Mouse (Mus musculus): ENCODE measurements at regions not wholly inside any gene's neighbourhood (a gene's known extent, or its start where the extent isn't known, plus 50 kb on each side); places are given as distances from the start of the nearest gene placed in this dataset.
A peak's percentile ranks its signal among the peaks of the same experiment; 100 is the strongest.

GRCm38 (mm10) chr9:41273839-41274271 is 112.4 kb upstream of the Ubash3b start:
- DNase-seq, result no peak

DNA sequence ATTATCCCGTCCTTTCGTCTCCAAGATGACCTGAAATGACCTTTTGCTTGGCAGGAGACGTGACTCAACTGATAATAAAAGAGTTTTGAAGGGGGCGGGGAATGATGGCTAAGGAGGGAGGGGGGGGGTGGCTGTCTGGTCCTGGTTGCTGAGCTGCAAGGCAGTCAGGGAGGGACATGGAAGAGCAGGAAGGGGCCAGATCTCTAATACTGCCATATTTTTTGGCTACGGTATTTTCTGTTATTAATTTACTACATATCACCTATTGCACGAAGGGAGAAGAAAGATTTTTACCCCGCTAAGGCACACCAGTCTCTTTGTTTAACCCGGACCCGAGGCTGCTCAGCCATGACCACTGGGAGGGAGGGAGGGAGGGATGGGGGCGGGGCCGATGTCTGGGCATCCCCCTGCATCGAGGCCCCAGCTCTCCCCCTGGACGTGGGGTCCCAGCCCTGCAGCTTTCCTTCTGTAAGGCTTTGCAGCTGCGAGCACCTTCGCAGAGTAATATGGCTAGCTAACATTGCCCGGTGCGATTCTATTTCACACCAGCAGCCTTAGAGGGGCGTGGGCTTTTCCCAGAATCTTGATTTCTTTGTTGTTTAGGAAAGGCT is 111.8 kb upstream of the Ubash3b start:
- no peak for DNase-seq

- no peak for DNase-seq
Observed at GRCm38 (mm10) chr9:41272596-41272995, 111.1 kb upstream of the Ubash3b start.

- no peak for DNase-seq
Observed at GRCm38 (mm10) chr9:41268112-41268511, 106.6 kb upstream of the Ubash3b start.

- DNase-seq, result no peak
Observed at GRCm38 (mm10) chr9:41264485-41264884, 103.0 kb upstream of the Ubash3b start.

DNA sequence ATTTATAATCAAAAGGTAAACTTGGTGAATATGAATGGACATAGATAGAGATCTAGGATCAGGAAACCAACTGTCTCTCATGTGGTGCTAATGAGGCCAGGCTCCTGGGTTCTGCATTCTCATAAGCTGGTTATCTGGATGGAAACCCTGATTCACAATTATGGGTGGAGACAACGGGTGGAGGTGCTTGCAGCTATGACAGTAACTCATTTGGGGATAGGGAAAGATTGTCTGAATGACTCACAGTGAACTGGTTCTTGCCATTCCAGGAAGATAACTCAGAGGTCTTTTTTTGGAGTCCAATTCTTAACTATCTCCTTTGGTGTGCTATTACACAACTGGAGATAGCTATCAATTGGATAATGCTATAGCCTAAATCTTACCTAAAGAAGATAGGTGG is 95.7 kb upstream of the Ubash3b start:
- no peak for DNase-seq

DNA sequence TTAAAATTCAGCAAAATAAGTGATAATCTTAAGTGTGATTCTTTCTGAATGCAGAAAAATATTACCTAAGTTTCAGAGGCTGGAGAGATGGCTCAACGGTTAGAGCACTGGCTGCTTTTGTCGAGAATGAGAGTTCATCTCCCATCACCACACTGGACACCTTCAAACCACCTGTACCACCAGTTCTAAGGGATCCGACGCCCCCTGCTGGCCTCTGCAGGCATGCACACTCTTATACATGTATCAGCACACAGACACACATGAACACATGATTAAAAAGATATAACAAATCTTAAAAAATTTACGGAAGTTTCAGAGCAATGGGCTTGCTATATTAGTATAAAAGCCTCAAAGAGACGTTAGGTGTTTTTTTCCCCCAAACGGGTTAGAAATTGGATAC is 80.9 kb upstream of the Ubash3b start:
- no peak for DNase-seq

DNA sequence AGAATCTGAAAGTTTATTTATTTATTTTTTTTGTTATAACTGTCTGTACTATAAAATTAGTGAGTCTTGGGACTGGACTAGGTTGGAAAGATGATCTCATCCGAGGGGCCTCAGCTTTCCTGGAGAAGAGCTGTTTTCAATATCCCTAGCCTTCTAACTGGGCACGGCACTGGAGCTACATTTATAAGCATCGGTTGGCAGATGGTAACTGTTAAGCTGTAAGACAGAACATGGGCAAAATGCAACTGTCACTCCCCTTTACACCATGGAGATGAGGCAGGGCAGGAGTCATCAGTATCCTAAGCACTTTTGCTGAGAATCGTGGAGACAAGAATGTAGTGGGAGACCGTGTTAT is 77.6 kb upstream of the Ubash3b start:
- no peak for DNase-seq

DNA sequence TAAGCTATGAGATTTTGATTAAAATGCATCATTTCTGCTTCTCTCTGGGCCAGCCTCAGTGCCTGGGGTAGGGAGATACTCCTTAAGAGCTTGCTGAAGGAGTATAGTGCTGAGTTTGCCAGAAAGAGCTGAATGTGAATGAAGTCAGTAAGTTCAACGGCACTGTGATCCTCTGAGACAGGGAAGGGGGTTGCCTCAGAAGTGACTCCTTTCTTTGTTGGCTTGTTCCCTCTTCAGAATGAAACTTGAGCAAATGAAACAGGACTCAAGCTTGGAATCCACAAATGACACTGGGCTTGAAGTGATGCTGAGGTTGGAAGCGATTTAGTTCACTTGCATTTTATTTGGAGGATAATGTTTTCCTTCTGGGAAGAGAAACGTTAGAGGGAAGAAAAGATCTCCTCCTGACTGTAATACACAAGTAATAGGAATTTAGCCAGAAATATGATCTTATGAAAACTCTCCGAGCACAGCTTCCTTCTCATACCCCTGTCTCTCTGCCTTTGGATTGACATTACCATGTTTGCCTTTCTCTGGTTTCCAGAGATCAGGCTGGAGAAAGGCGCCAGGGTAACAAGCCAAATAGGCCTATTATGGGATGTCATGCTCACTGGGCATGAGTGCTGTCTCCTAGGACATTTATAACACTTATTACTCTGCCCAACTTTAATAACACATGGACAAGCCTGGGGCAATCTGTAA is 77.0 kb upstream of the Ubash3b start:
- no peak for DNase-seq

GRCm38 (mm10) chr9:41237265-41237664 is 75.8 kb upstream of the Ubash3b start:
- no peak for DNase-seq

DNA sequence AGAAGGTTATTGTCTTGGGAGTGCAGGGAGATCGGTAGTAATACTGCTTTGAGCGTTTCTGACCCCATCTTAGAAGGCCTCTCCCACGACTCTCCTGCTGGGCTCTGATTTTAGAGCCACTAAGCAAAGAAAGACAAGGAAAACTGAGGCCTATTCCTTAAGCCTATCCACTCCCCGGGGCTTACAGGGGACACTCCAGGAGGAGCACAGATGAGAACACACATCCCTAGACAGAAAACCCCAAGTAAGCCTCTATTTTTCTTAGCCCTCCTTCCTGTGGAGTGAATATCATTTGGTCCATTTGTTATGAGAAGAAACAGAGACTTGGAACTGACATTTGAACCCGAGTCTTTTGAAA is 67.7 kb upstream of the Ubash3b start:
- no peak for DNase-seq

DNA sequence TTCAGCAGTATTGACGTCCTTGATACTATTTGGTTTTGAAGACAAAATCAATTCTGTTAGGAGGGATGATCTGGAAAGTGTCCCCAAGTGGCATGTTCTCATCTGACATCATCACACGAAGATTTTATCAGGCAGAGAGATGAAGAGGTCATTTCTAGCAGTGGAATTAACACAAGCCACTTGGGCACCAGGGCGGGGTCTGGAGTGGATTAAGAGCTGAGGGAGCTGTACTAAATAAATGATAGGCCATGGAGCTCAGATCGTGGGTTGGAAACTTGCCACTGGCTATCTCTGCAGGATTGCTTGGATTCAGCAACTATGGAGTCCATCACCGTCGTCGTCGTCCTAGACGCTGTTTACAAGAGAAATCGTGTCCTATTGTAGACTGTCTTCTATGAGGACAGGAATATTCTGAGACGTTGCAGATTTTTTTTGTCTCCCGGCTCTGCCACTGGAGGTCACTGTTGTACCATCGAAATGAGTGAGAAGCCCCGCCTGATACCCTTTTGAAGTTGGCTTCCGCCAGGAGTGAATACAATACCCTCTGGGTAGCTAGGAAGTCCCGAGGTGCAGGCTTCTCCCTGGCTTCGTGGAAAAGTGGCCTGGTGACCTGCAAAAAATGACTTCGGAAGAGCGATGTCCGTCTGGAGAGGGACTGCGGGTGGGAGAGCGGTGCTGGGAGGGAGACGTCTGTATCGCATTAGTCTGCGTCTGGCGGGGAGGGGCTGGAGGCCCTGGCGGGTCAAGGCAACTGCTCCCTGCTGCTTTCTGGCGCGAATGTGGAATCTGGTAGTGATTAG is 67.1 kb upstream of the Ubash3b start:
- peak; percentile 89 for DNase-seq

DNA sequence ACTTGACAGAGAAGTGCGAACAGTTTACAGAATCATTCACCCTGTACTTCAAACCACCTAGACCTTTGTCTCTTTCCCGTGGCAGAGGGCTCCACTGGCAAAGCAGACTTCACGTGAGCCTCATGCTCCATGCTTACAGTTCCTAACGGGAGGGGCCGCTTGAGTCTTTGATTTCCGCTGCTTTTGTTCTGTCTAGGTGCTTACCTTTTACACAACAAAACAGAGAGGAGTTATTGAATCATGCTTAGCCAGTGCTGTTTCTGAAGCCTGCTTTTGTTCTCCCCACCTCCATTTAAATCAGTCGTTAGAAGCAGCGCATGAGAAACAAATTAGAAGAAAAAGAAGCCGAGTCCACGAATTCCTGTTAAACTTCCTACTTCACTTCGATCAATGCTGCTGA is 61.9 kb upstream of the Ubash3b start:
- no peak for DNase-seq

DNA sequence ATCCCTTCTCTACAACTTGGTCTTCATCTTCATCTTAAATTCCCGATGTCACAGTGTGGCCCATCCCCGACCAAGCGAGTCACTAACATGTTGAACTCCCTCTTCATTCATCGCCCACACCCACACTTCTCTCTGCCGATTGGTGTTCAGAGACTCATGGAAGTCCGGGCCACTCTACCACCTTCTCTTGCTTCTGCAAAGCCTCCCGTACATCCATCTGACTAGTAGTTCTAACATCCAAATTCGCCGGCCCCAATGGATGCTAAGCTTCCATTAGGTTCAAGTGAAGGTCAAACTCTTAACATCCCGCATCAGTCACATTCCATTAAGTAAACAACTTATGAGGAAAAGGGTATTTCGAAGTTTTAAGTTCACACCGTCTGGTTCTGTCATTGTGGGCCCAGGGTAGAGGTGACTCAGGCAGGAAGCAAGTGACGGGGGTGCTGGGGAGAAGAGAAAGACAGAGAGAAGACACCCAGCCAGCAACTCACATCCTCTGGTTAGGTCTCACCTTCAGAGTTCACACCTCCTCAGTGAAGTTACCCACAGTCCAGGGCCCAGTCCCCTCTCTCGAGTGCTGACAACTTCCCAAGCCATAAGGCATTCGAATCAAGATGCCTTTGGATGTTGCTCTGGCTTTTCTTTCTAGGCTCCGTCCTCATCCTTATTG is 61.0 kb upstream of the Ubash3b start:
- no peak for DNase-seq

DNA sequence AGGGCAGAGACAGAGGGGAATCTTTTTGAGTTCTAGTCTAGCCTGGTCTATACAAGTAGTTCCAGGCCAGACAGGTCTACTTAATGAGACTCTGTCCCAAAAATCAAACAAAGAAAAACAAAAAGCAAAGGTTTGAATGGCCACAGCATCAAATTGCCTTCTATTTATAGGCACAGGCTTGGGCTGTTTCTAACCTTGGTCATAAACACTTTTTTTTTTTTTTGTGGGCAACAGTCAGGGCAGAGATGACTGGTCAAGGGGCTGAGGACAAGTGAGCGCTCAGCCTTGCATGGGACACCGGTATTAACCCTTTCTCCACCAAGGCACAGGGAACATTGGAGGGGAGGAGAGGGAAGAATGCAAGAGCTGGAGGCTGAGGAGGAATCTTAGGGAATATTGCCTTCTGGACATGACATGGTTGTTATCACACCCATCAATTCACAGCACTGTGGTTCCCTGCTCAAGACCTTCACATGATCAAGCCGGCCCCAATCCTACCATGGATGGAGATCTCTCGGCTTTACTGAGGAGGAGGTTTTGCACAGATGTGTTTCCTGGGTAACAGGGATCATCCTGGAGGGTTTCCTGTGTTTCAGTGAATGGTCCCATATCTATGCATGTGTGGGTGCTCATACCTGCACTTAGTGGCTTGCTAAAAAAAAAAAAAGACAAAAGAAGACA is 59.8 kb upstream of the Ubash3b start:
- DNase-seq, result no peak

GRCm38 (mm10) chr9:41220105-41220669 is 58.7 kb upstream of the Ubash3b start:
- no peak for DNase-seq

- no peak for DNase-seq
Observed at GRCm38 (mm10) chr9:41218702-41219101, 57.2 kb upstream of the Ubash3b start.

GRCm38 (mm10) chr9:41216248-41216647 is 54.8 kb upstream of the Ubash3b start:
- DNase-seq, result no peak

GRCm38 (mm10) chr9:41215026-41215425 is 53.5 kb upstream of the Ubash3b start:
- no peak for DNase-seq

DNA sequence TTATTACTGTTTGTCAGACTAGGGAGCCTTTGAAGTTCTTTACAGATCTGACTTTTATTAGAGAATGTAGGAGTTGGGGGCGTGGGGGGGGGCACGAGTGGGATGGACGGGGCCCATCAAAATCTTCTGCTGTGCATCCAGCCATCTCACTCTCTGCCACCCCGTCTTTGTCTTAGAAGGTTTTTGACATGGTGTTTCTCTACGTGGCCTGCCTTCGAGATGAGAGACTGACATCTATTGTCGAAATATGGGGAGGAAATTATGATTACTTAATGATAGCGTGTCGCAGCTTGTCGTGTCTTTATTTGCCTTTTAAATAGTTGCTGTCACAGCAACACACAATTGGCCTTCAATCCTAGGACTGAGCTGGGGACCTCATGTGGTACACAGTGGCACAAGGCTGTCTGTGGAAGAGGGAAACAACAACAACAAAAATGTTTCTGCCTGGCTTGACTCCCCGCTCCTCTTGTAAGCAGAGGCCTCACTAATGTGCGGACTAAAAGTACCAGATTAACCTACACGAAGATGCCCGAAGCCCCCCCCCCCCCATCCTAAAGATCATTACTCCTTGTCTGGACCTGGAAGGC is 51.5 kb upstream of the Ubash3b start:
- DNase-seq, result no peak

DNA sequence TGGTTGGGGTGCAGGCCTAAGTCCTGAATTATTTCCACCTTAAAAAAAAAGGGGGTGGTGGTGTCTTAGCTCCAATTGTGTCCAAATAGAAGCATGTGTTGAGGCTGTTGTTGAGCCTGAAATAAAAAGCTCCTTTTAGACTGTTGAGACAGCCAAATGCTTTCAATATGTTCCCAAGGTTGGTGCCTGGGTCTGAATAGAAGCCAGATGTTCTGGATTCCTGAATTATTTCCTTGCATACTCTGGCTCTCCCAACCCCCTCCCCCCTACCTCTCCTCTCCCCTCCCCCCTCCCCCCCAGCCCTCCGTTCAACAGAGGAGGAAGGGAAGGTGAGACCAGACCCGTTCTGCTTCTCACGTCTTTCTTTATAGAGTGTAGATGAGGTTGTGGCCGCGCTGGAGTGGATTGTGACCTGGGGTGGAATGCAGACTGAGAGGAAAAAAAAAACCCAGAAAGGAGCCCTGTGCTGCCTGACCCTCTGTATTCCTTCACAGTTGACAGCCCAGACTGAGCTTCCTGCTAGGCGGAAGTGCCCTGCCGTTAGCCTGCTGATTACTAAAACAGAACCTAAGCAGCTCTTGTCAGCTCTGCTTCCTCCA is 50.9 kb upstream of the Ubash3b start:
- DNase-seq, result no peak

DNA sequence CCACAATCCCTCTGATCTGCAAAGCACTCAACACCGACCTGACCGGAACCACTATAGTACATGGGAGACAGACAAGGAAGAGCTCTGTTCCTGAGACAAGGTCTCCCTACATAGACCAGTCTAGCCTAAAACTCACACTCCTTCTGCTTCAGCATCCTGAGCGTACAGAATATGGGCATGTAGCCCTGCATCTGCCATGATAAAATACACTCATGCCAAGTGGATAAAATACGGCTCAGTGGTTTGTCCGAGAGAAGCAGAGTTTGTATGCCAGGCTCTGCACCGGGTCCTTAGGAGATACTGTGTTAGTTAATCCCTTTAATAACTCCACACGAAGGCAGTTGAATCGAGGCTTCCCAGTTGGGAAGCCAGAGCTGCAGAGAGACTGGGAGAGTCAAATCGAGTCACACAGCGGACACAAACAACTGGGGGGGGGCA is 50.4 kb upstream of the Ubash3b start:
- no peak for DNase-seq

Data from right cerebral cortex, adult 18-20 months (tissue).